Mouse (Mus musculus): ENCODE measurements around the gene Tnp1.

DNA sequence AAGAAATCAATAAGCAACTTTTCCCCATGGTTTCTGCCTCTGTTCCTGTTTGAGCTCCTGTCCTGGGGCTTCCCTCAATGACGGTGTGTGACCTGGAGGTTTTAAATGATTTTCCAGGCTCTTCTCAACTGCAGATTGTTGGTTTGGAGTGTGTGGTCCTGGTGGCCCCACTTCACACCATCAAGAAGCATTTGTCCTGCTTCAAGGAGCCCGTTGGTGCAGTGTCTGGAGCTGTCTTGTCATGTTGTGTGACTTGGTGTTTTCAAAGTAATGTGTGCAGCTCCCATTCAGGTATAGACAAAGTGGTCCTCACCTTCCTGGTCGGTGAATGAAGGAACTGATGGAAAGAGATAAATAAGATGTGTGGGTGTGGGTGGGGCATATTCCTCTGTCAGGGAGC, 20.0 kb upstream of the Tnp1 start:
- no peak for TF ChIP-seq CTCF (IDR thresholded peaks at IDR 0.05; ENCODE audit: extremely low read depth, insufficient read length, insufficient replicate concordance, low read depth, low read length)
- TF ChIP-seq POLR2A (IDR thresholded peaks at IDR 0.05; ENCODE audit: low read depth, low read length), result no peak

Measured in small intestine, adult 2 months (tissue).